Mouse (Mus musculus) heart, postnatal 0 days (tissue): ENCODE measurements around the gene Gm10392. TPM values are rescaled to one million over a fixed set of nuclear protein-coding genes. Genes with fewer than 3 reads are reported as not detected.

Experiments
- ATAC-seq: fragments of 200-750 bp; cut with Nextera tagmentation; 2 replicates; pipeline ENCODE4 v1.8.0; 2017; ENCODE audit warnings: low read depth, moderate number of reproducible peaks, moderate library complexity; ENCODE audit not compliant: insufficient read depth
- DNase-seq: peaks from one replicate; pipeline ENCODE4 v3.0.0-alpha.2; 2016; ENCODE audit warnings: low spot score
- H3K27ac ChIP-seq: fragments of 300-500 bp; sonication (generic); 2 replicates; pipeline ENCODE4 v1.5.1; 2014; ENCODE audit warnings: low read depth, mild to moderate bottlenecking
- H3K27me3 ChIP-seq: fragments of 300-500 bp; sonication (generic); 2 replicates; pipeline ENCODE4 v1.6.1; 2014; ENCODE audit warnings: low read length, mixed read lengths; ENCODE audit not compliant: control insufficient read depth, insufficient read depth
- H3K36me3 ChIP-seq: fragments of 300-500 bp; sonication (generic); replicated peaks from 2 replicates; pipeline ENCODE4 v1.6.1; 2014; ENCODE audit warnings: low read length, mixed read lengths; ENCODE audit not compliant: control insufficient read depth, insufficient read depth
- H3K4me1 ChIP-seq: fragments of 300-500 bp; sonication (generic); 2 replicates; pipeline ENCODE4 v1.6.1; 2014; ENCODE audit warnings: antibody characterized with exemption; ENCODE audit not compliant: control insufficient read depth, insufficient read depth
- H3K4me2 ChIP-seq: fragments of 300-500 bp; sonication (generic); 2 replicates; pipeline ENCODE4 v1.6.1; 2014; ENCODE audit warnings: low read depth, mild to moderate bottlenecking, low read length, moderate library complexity
- H3K4me3 ChIP-seq: fragments of 300-500 bp; sonication (generic); 2 replicates; pipeline ENCODE4 v1.5.1; 2014; ENCODE audit warnings: low read depth, low read length
- H3K9ac ChIP-seq: fragments of 300-500 bp; sonication (generic); replicated peaks from 2 replicates; pipeline ENCODE4 v1.6.1; 2014; ENCODE audit warnings: low read depth, low read length, mixed read lengths
- H3K9me3 ChIP-seq: fragments of 300-500 bp; sonication (generic); replicated peaks from 2 replicates; pipeline ENCODE4 v1.6.1; 2016; ENCODE audit warnings: low read length; ENCODE audit not compliant: control insufficient read depth
- CTCF ChIP-seq: IDR thresholded peaks from 2 replicates; pipeline ENCODE4 v1.5.1; 2016; ENCODE audit warnings: antibody characterized with exemption, control low read depth, low read depth
- EP300 ChIP-seq: IDR thresholded peaks from 2 replicates; pipeline ENCODE4 v1.6.1; 2016; ENCODE audit warnings: antibody characterized with exemption, low read depth
- WGBS: fragments of 180-500 bp; shearing (Covaris S2); extraction: QIAGEN DNeasy Blood & Tissue Kit; methylation state at CpG from one replicate; pipeline ENCODE4 v1.1.7; 2014; 5-methylcytosine and 5-hydroxymethylcytosine counted together
- polyA plus RNA-seq: library from polyadenylated mRNA; unstranded; fragments of >200 nt; fragmentation: Nextera tagmentation; extraction: Ambion mirVana; gene quantifications from 2 replicates; pipeline ENCODE4 v1.2.1, GENCODE M21; 2015
- total RNA-seq: library from RNA; depleted of rRNA; stranded (reverse); fragments of >200 nt; gene quantifications from 2 replicates; pipeline ENCODE4 v1.2.3, GENCODE M21; 2014; ENCODE audit warnings: low replicate concordance

Gm10392 gene
- total and polyA plus RNA-seq, 2 experiments from 2014 or later, result 0.08 TPM; not detected in 1

DNA sequence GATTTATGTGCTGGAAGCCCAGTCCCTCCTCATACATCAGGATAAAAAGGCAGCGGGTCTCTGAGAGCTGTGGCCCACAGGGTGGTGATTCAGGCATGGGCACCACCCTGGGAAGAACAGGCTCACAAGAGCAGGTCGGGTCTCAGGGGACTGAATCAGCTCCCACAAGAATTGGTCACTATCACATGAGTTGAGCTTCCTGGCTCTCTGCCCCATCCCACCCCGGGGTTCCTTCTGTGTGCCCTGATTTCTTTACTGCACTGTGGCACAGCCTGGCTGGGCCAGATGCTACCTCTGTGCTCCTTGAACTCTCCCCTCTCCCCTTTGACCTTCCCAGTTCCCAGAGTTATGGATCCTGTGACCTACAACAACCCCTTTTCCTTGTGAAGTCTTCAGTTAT lies 36.0 kb downstream of the Gm10392 start:
- H3K4me3 ChIP-seq, result no peak overlapping the region
- peaks cover 6% of the 10 kb centered on the region for H3K4me1 ChIP-seq
- ATAC-seq (no peak), DNase-seq (no peak)
- no peaks in the 10 kb centered on the region for H3K36me3 ChIP-seq
- TF ChIP-seq EP300 (no peak), CTCF (no peak)
- H3K4me2 ChIP-seq, result no peak overlapping the region
- 52% methylated on average over 3 of the region's 3 CpGs for WGBS
- no peak overlapping the region for H3K9ac ChIP-seq
- no peaks in the 10 kb centered on the region for H3K27me3 ChIP-seq
- no peak overlapping the region for H3K27ac ChIP-seq
- no peaks in the 10 kb centered on the region for H3K9me3 ChIP-seq

DNA sequence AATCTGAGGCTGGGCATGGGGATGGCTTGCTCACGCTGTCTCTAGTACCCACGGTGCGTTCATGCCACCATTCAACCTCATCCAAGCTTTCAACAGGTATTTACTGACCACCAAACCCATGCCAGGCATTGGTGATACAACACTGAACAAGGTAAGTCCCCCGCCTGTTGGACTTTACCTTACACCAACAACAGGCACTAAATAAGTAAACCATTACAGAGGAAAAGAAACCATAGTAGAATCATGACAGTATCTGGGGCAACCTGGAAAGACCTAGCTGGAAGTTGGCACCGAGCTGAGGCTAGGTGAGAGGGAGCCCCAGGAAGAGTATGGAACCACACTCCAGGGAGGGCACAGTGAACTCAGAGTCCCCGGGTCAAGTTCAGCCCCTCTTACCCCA lies 42.1 kb downstream of the Gm10392 start:
- H3K36me3 ChIP-seq, result peaks cover 4% of the 10 kb centered on the region
- no peak for TF ChIP-seq EP300
- TF ChIP-seq CTCF, result no peak
- no peaks in the 10 kb centered on the region for H3K4me1 ChIP-seq
- no peaks in the 10 kb centered on the region for H3K9me3 ChIP-seq
- H3K9ac ChIP-seq, result no peak overlapping the region
- H3K27me3 ChIP-seq, result no peaks in the 10 kb centered on the region
- H3K4me2 ChIP-seq, result no peak overlapping the region
- no peak overlapping the region for H3K27ac ChIP-seq
- 85% methylated on average over 6 of the region's 6 CpGs for WGBS
- no peak for ATAC-seq
- DNase-seq, result no peak
- no peak overlapping the region for H3K4me3 ChIP-seq

DNA sequence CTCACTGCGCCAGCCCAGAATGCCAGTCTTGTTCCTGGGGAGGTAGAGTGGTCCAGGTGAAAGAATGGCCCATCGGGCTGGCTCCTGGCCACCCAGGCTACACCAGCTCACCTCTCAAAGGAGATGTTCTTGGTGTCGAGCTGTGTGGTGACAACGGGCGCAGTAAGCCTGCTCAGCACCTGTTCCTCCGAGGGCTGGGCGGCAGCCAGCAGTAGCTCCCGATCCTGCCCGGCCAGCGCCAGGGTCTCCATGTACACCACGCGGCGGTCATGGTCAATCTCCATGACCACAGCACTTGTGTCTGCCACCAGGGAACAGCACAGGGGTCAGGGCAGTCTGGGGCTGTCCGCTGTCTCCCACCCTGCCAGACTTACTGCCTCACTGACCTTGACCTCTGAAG lies 42.8 kb downstream of the Gm10392 start:
- no peak overlapping the region for H3K27ac ChIP-seq

DNA sequence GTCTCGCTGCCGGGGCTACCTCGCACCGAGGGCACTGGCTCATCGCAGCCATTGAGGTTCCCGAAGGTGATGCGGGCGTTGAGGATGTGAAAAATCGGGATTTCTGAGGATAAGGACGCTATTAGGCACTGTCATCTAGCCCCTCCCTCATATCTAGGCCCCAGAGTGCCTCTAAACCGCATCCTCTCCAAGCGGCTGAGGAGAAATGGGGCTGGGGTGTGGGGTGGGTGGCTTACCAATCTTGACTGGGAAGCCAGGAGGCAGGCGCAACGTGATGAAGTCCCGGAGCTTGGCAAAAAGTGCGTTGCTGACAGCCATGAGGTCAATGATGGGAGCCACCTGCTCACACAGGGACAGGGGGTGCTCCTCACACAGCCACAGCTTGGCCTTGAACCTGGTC lies 46.2 kb downstream of the Gm10392 start:
- no peaks in the 10 kb centered on the region for H3K27me3 ChIP-seq
- no peak overlapping the region for H3K9ac ChIP-seq
- no peaks in the 10 kb centered on the region; the same call in 1 of the 2 replicates for H3K4me1 ChIP-seq
- peaks cover 11% of the 10 kb centered on the region for H3K36me3 ChIP-seq
- no peak overlapping the region for H3K27ac ChIP-seq
- DNase-seq, result no peak
- ATAC-seq, result no peak
- no peak overlapping the region for H3K4me2 ChIP-seq
- TF ChIP-seq EP300 (no peak), CTCF (no peak)
- no peak overlapping the region for H3K4me3 ChIP-seq
- 81% methylated on average over 16 of the region's 16 CpGs for WGBS
- H3K9me3 ChIP-seq, result no peaks in the 10 kb centered on the region

More for the DNA sequence above, 42.8 kb downstream of the Gm10392 start:
- Histone ChIP-seq H3K36me3 (peaks cover 5% of the 10 kb centered on the region), H3K27me3 (no peaks in the 10 kb centered on the region), H3K4me2 (no peak overlapping the region), H3K9ac (no peak overlapping the region), H3K4me3 (no peak overlapping the region), H3K4me1 (no peaks in the 10 kb centered on the region), H3K9me3 (no peaks in the 10 kb centered on the region)
- DNase-seq, result no peak
- WGBS, result 92% methylated on average over 14 of the region's 14 CpGs
- no peak for ATAC-seq
- no peak for TF ChIP-seq CTCF
- TF ChIP-seq EP300, result no peak

DNA sequence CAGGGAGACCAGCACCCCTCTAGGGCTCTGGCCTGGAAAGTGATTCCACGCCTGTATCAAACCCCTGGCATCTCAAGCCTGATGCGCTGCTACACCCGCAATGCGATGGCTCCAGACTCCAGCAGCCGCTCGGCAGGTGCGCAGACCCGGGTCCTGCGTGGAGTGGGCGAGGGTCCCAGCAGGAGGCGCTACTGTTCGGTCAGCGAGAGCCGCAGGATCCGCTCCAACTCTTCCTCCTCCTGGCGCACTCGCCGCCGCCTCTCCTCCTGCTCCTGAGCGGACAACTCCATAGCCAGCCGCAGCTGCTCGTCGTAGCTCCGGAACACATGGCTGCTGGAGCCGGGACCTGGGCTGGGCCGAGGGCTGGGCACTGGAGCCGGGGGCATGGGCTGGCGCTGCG lies 47.6 kb downstream of the Gm10392 start:
- H3K9me3 ChIP-seq, result no peaks in the 10 kb centered on the region
- H3K9ac ChIP-seq, result no peak overlapping the region
- H3K27ac ChIP-seq, result no peak overlapping the region
- peaks cover 11% of the 10 kb centered on the region for H3K36me3 ChIP-seq
- no peak for DNase-seq
- H3K4me3 ChIP-seq, result no peak overlapping the region
- 81% methylated on average over 29 of the region's 29 CpGs for WGBS
- no peak overlapping the region for H3K4me2 ChIP-seq
- TF ChIP-seq CTCF, result no peak
- TF ChIP-seq EP300, result no peak
- H3K27me3 ChIP-seq, result no peaks in the 10 kb centered on the region
- no peaks in the 10 kb centered on the region; the same call in 1 of the 2 replicates for H3K4me1 ChIP-seq
- ATAC-seq, result no peak

DNA sequence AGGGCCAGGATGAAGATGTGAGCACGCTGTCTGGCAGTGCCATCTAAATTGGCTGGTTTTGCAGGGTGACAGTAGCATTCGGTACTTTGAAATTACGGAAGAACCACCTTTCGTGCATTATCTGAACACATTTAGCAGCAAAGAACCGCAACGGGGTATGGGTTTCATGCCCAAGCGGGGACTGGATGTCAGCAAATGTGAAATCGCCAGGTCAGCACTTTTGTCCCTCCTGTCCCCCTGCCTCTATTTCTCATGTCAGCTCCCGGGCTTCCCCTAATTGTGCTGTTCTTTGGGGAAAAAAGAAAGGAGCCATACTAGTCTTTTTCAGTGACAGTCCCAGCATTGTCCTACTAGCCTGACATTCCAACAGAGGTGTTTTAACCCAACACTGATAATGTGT lies 50.6 kb downstream of the Gm10392 start:
- Histone ChIP-seq H3K9me3 (no peaks in the 10 kb centered on the region), H3K9ac (no peak overlapping the region), H3K4me1 (peaks cover 21% of the 10 kb centered on the region), H3K36me3 (peaks cover 11% of the 10 kb centered on the region), H3K4me3 (no peak overlapping the region), H3K27me3 (no peaks in the 10 kb centered on the region), H3K27ac (no peak overlapping the region), H3K4me2 (no peak overlapping the region)
- ATAC-seq (no peak), DNase-seq (no peak)
- WGBS, result 85% methylated on average over 9 of the region's 9 CpGs
- no peak for TF ChIP-seq EP300
- no peak for TF ChIP-seq CTCF
